Mouse (Mus musculus): ENCODE results near the gene Orai2. TPM values are rescaled to one million over a fixed set of nuclear protein-coding genes. Genes with fewer than 3 reads are reported as not detected.
"Not testable (repeated sequence)": the region's sequence is repeated elsewhere in the genome, so short reads cannot be mapped to it uniquely, and the experiment has no call there.

Gene Orai2
- polyA plus RNA-seq (2016; fragmentation: Nextera tagmentation; extraction: Ambion mirVana) = 7.4 and 7.5 TPM in 2 replicates

DNA sequence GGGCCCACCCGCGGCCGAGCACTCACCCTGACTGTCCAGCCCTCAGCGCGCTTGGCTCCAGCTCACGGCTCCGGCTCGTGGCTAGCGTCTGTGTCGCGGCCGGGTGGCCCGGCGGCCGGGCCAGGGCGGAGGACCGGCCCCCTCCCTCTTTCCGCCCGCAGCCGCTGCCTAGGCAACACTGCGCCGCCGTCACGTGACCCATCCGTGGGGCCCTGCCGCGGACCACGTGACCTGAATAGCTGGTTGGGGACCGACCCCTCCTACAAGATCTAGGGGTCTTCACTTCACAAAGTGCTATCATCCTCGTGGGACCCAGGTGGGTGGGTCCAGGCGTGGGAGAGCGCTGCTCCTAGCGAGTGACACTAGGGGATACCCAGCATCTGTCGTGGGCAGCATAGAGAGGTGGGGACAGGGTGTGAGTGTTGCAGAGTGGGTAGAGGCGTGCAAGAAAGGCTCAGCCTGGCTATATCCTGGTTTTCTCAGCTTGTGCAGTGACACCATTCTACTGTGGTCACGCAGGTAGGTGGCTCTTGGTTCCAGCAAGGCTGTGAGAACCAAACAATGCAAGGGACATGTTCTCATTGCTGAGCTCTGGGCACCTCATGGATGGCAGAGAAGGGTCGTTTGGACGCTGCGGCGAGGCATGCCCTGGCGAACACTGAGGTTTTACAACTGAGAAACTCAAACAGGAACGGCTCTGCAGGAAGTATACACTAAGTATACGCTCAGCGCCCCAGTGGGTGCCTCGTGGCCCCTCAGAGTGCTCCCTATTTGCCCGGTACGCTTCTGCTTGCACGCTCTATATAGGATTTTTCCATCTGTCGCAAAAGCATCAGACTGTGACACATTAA lies at the start of gene Orai2:
Gene Orai2 (minus strand): TSS at position 202 of the 851 bp plus-strand sequence.
- H3K4me1 ChIP-seq = peaks cover 20% of the 10 kb centered on the region
- DNase-seq (ENCODE audit: extremely low spot score, low spot score) = peak; percentile 89
- 6% methylated on average over 49 of the region's 49 CpGs for WGBS
- H3K9me3 ChIP-seq = peaks cover 7% of the 10 kb centered on the region; the same call in 1 of the 2 replicates
- H3K36me3 ChIP-seq (replicated peaks) = peaks cover 12% of the 10 kb centered on the region
- H3K27me3 ChIP-seq (ENCODE audit: poor library complexity, severe bottlenecking) = peaks cover 17% of the 10 kb centered on the region
- peak within 1 kb of the TSS; percentile 83 for H3K27ac ChIP-seq
- H3K4me3 ChIP-seq = peak within 1 kb of the TSS; percentile 69

DNA sequence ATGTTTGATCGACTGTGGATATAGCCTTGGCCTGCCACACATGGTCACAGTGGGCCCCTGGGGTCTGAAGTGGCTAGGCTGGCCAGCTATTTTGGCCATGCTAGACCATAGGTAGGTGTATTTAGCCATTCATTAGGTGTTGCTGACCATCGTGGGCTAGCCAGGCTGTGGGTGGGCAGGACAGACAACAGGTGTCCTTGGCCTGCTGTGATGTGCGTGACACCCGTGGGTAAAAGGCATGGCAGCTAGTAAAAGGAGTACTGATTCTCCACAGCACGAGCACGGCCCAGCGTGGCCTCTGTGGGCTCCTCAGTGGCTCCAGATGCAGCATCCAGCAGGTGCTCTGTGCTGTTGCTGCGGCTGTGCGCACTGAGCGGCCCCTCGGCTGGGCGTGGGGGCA lies 48.1 kb upstream of the Orai2 start:
- Histone ChIP-seq H3K4me3 (no peak overlapping the region), H3K4me1 (no peaks in the 10 kb centered on the region), H3K27ac (no peak overlapping the region), H3K27me3 (ENCODE audit: poor library complexity, severe bottlenecking) (no peaks in the 10 kb centered on the region), H3K36me3 (replicated peaks) (peaks cover 56% of the 10 kb centered on the region), H3K9me3 (peaks cover 13% of the 10 kb centered on the region)
- WGBS = 83% methylated on average over 12 of the region's 12 CpGs
- no peak for DNase-seq (ENCODE audit: extremely low spot score, low spot score)

DNA sequence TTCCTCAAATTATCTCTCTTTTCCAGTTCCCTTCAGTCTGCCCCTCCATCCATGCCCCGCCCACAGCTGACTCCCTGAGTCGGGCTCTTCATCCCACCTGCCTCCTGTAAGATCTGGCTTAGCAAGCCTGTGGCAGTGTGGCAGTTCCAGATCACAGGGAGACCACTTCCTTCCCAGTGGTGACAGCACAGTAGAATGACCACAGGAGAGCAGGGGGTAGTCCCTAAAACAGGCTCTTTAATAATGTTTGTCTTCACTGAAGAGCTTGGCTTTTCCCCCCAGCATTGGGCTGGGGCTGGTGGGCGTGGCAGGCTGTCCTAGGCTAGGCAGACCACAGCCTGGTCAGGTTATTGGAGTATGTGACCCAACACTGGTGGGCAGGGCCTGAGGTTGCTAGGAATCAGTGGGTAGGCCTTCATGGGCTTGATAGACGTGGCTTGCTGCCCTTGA lies 47.4 kb upstream of the Orai2 start:
- Histone ChIP-seq H3K4me3 (no peak overlapping the region), H3K36me3 (replicated peaks) (peaks cover 50% of the 10 kb centered on the region), H3K27ac (no peak overlapping the region), H3K4me1 (no peaks in the 10 kb centered on the region), H3K9me3 (peaks cover 13% of the 10 kb centered on the region), H3K27me3 (ENCODE audit: poor library complexity, severe bottlenecking) (no peaks in the 10 kb centered on the region)
- DNase-seq (ENCODE audit: extremely low spot score, low spot score) = no peak
- 73% methylated on average over 4 of the region's 4 CpGs for WGBS

DNA sequence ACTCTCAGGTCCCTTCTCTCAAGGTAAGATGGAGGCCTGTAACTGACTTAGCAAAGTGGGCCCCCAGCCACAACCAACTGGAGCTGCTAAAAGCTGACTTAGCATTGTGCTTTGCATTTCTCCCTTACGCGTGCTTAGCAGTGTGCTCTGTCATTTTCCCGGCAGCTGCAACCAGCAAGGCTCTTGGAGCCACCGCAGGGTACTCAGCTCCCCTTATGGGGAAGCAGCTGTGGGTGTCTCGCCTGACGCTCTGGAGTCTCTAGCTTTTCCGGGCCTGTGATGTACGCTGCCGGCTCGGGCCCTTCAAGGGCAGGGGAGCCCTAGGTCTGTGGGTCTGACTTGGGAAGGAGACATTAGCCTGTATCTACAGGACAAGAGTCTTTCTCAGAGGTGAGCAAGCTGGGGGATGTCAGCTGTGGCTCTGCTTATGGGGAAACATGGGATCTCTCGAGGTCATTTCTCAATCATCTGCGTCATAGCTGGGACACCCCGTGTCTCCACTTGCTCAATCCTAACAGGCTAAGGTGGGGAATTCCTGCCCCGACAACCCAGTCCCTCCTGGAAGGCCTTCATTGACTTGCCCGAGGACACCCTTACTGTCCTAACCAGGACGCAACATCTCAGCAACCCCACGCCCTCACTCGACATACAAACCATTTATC lies 46.6 kb upstream of the Orai2 start:
- Histone ChIP-seq H3K36me3 (replicated peaks) (peaks cover 43% of the 10 kb centered on the region), H3K27ac (no peak overlapping the region), H3K9me3 (peaks cover 13% of the 10 kb centered on the region), H3K4me3 (no peak overlapping the region), H3K27me3 (ENCODE audit: poor library complexity, severe bottlenecking) (no peaks in the 10 kb centered on the region), H3K4me1 (no peaks in the 10 kb centered on the region)
- WGBS = 89% methylated on average over 18 of the region's 18 CpGs
- no peak for DNase-seq (ENCODE audit: extremely low spot score, low spot score)

DNA sequence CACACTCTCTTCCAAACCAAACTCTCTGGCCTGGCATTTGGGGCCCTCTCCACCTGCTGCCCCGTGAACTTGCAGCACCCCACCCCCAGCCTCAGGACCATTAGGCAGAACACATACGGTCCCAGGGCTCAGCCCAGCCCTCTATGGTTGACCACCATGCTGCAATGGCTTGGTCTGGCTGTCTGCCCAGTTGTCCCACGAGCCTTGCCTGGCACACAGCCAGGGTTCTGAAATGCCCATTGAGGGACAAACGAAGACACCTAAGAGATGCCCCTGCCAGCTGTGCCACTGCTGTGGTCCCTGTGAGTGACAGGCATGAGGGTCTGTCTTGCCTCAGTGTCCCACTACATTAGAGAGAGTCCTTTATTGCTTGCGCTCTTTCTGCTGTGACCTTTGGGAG lies 45.4 kb upstream of the Orai2 start:
- H3K27me3 ChIP-seq (ENCODE audit: poor library complexity, severe bottlenecking) = no peaks in the 10 kb centered on the region
- no peak for DNase-seq (ENCODE audit: extremely low spot score, low spot score)
- H3K4me1 ChIP-seq = no peaks in the 10 kb centered on the region
- H3K27ac ChIP-seq = no peak overlapping the region
- no peak overlapping the region for H3K4me3 ChIP-seq
- peaks cover 13% of the 10 kb centered on the region for H3K9me3 ChIP-seq
- H3K36me3 ChIP-seq (replicated peaks) = peaks cover 31% of the 10 kb centered on the region
- WGBS = 90% methylated on average over 5 of the region's 5 CpGs

DNA sequence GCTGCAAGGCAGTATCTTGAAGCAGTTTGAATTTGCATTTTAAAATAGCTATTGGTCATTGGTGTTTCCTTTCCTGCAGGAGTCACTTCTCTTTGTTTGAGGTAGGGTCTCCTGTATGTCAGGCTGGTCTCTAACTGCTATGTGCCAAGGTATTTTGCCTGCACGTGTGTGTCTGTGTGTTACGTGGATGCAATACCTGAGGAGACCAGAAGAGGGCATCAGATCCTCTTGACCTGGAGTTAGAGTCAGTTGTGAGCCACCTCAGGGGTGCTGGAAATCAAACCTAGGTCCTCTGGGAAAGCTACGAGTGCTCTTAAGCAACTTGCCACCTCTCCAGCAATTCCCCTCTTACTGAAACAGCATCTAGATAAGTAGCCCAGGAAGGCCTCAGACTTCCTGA lies 44.7 kb upstream of the Orai2 start:
- no peak overlapping the region for H3K27ac ChIP-seq
- no peak overlapping the region for H3K4me3 ChIP-seq
- peaks cover 24% of the 10 kb centered on the region for H3K36me3 ChIP-seq (replicated peaks)
- WGBS = 86% methylated on average over 3 of the region's 3 CpGs
- no peaks in the 10 kb centered on the region for H3K4me1 ChIP-seq
- H3K9me3 ChIP-seq = peaks cover 13% of the 10 kb centered on the region
- DNase-seq (ENCODE audit: extremely low spot score, low spot score) = no peak
- H3K27me3 ChIP-seq (ENCODE audit: poor library complexity, severe bottlenecking) = no peaks in the 10 kb centered on the region

DNA sequence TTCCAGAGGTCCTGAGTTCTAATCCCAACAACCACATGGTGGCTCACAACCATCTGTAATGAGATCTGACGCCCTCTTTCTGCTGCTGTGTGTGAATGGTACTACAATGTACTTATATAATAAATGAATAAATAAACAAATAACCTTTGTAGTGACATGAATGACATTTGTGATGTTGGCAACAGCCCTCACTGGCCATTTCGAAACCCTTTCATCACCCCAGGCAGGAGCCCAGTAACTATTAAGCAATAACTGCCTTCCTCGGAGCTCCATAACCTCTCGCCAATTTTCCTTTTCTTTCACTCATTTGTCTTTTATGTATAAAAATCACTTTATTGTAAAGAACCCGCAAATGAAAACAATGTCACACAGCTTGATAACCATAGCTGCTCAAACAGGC lies 43.2 kb upstream of the Orai2 start:
- H3K36me3 ChIP-seq (replicated peaks) = peaks cover 9% of the 10 kb centered on the region
- H3K27me3 ChIP-seq (ENCODE audit: poor library complexity, severe bottlenecking) = no peaks in the 10 kb centered on the region
- H3K4me3 ChIP-seq = no peak overlapping the region
- H3K9me3 ChIP-seq = peaks cover 13% of the 10 kb centered on the region
- WGBS = 88% methylated on average over 5 of the region's 5 CpGs
- no peak for DNase-seq (ENCODE audit: extremely low spot score, low spot score)
- no peak overlapping the region for H3K27ac ChIP-seq
- H3K4me1 ChIP-seq = no peaks in the 10 kb centered on the region

DNA sequence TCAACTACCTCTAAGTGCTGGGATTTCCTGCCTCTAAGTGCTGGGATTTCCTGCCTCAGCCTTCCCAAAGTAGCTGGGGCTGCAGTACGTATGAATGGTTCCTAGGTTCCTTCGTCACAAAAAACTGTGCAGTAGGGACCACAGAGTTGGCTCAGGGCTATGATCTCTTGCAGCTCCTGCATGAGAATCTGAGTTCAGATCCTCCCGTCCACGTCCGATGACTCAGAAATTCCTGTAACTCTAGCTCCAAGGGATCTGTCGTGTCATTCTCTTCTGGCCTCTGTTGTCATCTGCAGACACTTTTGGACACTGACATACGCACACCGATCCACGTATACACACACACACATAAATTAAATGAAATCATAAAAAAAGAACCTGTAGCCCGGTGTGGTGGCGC lies 42.2 kb upstream of the Orai2 start:
- Histone ChIP-seq H3K4me3 (no peak overlapping the region), H3K9me3 (peaks cover 13% of the 10 kb centered on the region), H3K36me3 (replicated peaks) (no peaks in the 10 kb centered on the region), H3K27ac (no peak overlapping the region), H3K4me1 (no peaks in the 10 kb centered on the region), H3K27me3 (ENCODE audit: poor library complexity, severe bottlenecking) (no peaks in the 10 kb centered on the region)
- DNase-seq (ENCODE audit: extremely low spot score, low spot score) = no peak
- 94% methylated on average over 11 of the region's 11 CpGs for whole genome bisulfite sequencing

DNA sequence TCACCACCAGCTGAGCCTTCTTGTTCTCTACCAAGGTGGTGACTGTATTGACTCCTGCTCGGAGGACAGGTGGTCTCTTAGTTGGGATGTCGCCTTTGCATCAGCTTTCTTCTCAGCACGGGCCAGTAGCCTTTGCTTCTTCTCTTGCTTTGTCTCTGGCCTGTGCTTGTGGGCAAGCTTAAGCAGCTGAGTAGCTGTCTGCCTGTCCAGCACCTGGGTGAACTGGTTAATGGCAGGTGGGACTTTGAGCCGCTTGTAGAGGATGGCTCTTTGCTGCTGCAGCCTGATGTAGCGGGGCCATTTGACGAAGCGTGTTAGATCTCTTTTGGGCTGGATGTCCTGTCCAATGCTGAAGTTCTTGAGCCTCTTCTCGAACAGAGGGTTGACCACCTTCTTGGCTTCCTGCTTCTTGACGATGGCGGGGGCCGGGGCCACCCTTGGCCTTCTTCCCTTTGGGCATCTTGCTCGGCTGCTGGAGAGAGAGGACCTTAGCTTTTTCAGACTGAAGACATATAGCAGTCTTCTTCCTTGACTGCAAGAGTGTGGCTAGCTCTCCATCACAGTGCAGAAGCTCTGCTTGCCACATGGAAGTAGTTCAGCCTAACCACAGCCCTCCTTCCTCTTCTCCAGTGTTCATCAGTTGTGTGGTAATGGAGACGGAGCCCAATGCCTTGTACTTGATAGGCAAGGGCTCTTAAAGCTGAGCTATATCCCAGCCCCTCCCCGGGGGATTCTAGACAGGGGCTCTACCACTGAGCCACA lies 41.0 kb upstream of the Orai2 start:
- WGBS = 90% methylated on average over 14 of the region's 14 CpGs
- not testable (repeated sequence) for H3K27me3 ChIP-seq (ENCODE audit: poor library complexity, severe bottlenecking); H3K27ac ChIP-seq; H3K4me3 ChIP-seq; DNase-seq (ENCODE audit: extremely low spot score, low spot score); H3K36me3 ChIP-seq (replicated peaks); H3K4me1 ChIP-seq
- peaks cover 13% of the 10 kb centered on the region for H3K9me3 ChIP-seq

DNA sequence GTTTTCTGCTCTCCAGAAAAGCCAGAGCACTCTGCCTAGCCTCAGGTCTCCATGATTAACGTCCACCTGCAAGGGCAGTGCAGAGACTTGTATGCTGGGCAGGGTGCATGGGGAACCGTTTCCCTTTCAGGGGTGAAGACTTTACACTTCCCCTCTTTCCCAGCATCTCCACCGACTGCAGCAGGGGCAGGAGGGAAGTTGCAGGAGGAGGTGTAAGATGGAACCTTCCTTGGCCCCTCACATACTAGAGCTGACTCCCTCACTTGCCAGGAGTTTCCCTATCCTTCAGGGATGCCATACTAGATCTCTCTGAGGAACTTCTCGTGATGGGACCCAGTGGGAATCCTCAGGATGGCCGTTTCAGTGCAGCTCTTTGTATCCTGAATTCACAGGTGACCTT lies 40.0 kb upstream of the Orai2 start:
- Histone ChIP-seq H3K36me3 (replicated peaks) (no peaks in the 10 kb centered on the region), H3K9me3 (peaks cover 5% of the 10 kb centered on the region), H3K4me3 (no peak overlapping the region), H3K4me1 (no peaks in the 10 kb centered on the region), H3K27me3 (ENCODE audit: poor library complexity, severe bottlenecking) (no peaks in the 10 kb centered on the region), H3K27ac (no peak overlapping the region)
- 88% methylated on average over 5 of the region's 5 CpGs for WGBS
- no peak for DNase-seq (ENCODE audit: extremely low spot score, low spot score)

DNA sequence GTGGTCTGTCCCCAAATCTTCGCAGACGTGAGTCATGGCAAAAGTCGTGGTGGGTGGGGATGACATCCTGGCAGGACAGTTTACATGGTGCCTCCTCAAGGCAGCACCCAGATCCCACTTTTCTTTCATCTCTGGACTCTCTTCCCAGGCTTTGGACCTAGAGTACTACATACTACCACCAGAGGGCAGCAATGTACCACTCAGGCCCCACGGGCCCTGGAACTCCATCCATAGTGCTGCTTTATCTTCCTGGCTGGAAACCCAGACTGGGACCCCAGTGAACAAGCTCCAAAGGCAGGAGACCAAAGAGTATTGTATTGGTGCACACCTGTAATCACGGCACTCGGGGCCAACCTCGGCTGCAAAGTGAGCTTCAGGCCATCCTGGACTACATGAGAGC lies 31.3 kb upstream of the Orai2 start:
- H3K9me3 ChIP-seq = 0 out of 2 replicates have a peak, but pooled peaks cover 4% of the 10 kb centered on the region
- peaks cover 24% of the 10 kb centered on the region for H3K4me1 ChIP-seq
- H3K27ac ChIP-seq = no peak overlapping the region
- H3K27me3 ChIP-seq (ENCODE audit: poor library complexity, severe bottlenecking) = no peaks in the 10 kb centered on the region
- H3K4me3 ChIP-seq = peak overlapping the region; percentile 12; the same call in 1 of the 2 replicates
- peak; percentile 74 for DNase-seq (ENCODE audit: extremely low spot score, low spot score)
- 39% methylated on average over 7 of the region's 7 CpGs for WGBS
- peaks cover 11% of the 10 kb centered on the region for H3K36me3 ChIP-seq (replicated peaks)

DNA sequence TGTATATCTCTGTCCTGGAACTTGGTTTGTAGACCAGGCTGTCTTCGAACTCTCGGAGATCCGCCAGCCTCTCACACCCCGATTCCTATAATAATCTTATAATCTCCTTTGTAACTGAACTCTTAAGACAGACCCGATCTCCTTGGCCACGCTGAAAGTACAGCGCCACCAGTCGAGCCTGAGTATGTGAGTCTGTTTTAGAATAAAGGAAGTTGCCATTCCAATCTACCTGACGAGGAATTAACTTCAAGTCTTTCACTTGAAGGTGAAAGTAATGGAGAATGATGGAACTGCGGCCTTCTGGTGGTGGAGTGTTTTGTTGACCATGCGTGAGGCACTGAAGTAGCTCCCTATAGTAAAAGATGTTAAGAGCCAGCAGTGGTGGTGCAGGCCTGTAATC lies 29.0 kb upstream of the Orai2 start:
- Histone ChIP-seq H3K4me1 (peaks cover 24% of the 10 kb centered on the region), H3K36me3 (replicated peaks) (peaks cover 34% of the 10 kb centered on the region), H3K27me3 (ENCODE audit: poor library complexity, severe bottlenecking) (no peaks in the 10 kb centered on the region), H3K9me3 (0 out of 2 replicates have a peak, but pooled peaks cover 10% of the 10 kb centered on the region), H3K27ac (peak overlapping the region; percentile 93), H3K4me3 (peak overlapping the region; percentile 95)
- 33% methylated on average over 11 of the region's 11 CpGs for WGBS
- DNase-seq (ENCODE audit: extremely low spot score, low spot score) = peak; percentile 26
